Mouse (Mus musculus) thymus, adult 2 months (tissue): ENCODE data around the gene Cdh22. TPM values are rescaled to one million over a fixed set of nuclear protein-coding genes. Genes with fewer than 3 reads are reported as not detected.

Experiments
- DNase-seq: peaks from one replicate; pipeline ENCODE4 v3.0.0; 2021
- H3K27ac ChIP-seq: fragments of 200-500 bp; 2 replicates; pipeline ENCODE4 v1.5.1; 2012; ENCODE audit warnings: low read length, control low read depth; ENCODE audit not compliant: control insufficient read depth, insufficient read depth
- H3K27me3 ChIP-seq: fragments of 200-500 bp; 2 replicates; pipeline ENCODE4 v1.6.1; 2012; ENCODE audit warnings: mild to moderate bottlenecking, low read length, moderate library complexity, mixed read lengths; ENCODE audit not compliant: control insufficient read depth, insufficient read depth
- H3K36me3 ChIP-seq: fragments of 200-500 bp; 2 replicates; pipeline ENCODE4 v1.6.1; 2012; ENCODE audit warnings: mild to moderate bottlenecking, low read length, moderate library complexity; ENCODE audit not compliant: control insufficient read depth, insufficient read depth
- H3K4me1 ChIP-seq: fragments of 200-500 bp; replicated peaks from 2 replicates; pipeline ENCODE4 v1.6.1; 2012; ENCODE audit warnings: low read length; ENCODE audit not compliant: control insufficient read depth, insufficient read depth
- H3K4me3 ChIP-seq: fragments of 200-500 bp; 2 replicates; pipeline ENCODE4 v1.5.1; 2012; ENCODE audit warnings: mild to moderate bottlenecking, low read length, control low read depth, moderate library complexity; ENCODE audit not compliant: control insufficient read depth, insufficient read depth
- CTCF ChIP-seq: fragments of 200-500 bp; IDR thresholded peaks from 2 replicates; pipeline ENCODE4 v1.5.1; 2012; ENCODE audit warnings: mild to moderate bottlenecking, control low read depth, low read length, moderate library complexity, borderline replicate concordance; ENCODE audit not compliant: control insufficient read depth, poor library complexity, insufficient read depth; ENCODE audit errors: extremely low read depth
- POLR2A ChIP-seq: fragments of 200-500 bp; IDR thresholded peaks from 2 replicates; pipeline ENCODE4 v1.6.1; 2012; ENCODE audit warnings: mild to moderate bottlenecking, low read length, control low read depth, moderate library complexity; ENCODE audit not compliant: control insufficient read depth, poor library complexity, insufficient read depth; ENCODE audit errors: extremely low read depth
- WGBS: fragments of 180-500 bp; shearing (Covaris S2); methylation state at CpG from one replicate; pipeline ENCODE4 v1.1.7; 2018; 5-methylcytosine and 5-hydroxymethylcytosine counted together
- polyA plus RNA-seq: library from polyadenylated mRNA; depleted of rRNA; stranded (reverse); fragments of >200 nt; gene quantifications from 2 replicates; pipeline ENCODE4 v1.2.3, GENCODE M21; 2012

Gene Cdh22
- polyA plus RNA-seq, 1 experiment, result 1.2 TPM

DNA sequence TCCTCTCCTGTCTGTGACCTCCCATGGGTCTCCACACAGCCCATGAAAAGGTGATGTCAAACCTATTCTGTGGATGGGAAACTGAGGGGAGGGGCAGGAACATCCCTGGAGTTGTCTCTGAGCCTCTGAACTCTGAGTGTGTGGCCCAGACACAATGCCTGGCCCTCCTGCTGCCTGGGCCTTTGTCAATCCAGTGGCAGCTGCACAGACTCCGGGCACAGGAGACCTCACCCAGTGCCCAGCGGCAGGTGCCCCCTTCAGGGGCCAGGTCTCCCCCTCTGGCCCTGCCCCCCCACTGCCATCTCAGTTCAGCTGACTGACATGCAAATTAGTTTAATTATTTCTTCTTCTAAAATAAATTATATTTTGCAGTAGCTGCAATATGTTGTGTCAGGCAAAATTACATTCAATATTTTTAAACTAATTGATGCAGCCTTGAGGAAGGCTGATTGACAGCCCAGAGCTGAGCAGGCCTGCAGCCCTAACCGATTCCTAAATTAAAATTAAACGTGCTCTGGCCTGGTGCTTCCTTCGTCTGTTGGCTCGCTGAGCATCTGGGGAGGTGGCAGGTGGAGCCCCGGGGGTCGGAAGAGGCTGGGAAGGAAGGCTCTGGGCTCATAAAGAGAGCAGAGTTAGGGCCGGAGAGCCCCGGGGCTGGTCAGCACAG, 107.6 kb downstream of the Cdh22 start:
- Histone ChIP-seq H3K27me3 (no peaks in the 10 kb centered on the region), H3K4me3 (no peak overlapping the region), H3K36me3 (no peaks in the 10 kb centered on the region), H3K4me1 (no peaks in the 10 kb centered on the region), H3K27ac (no peak overlapping the region)
- 78% methylated on average over 10 of the region's 10 CpGs for WGBS
- TF ChIP-seq CTCF (no peak), POLR2A (no peak)
- DNase-seq, result no peak

DNA sequence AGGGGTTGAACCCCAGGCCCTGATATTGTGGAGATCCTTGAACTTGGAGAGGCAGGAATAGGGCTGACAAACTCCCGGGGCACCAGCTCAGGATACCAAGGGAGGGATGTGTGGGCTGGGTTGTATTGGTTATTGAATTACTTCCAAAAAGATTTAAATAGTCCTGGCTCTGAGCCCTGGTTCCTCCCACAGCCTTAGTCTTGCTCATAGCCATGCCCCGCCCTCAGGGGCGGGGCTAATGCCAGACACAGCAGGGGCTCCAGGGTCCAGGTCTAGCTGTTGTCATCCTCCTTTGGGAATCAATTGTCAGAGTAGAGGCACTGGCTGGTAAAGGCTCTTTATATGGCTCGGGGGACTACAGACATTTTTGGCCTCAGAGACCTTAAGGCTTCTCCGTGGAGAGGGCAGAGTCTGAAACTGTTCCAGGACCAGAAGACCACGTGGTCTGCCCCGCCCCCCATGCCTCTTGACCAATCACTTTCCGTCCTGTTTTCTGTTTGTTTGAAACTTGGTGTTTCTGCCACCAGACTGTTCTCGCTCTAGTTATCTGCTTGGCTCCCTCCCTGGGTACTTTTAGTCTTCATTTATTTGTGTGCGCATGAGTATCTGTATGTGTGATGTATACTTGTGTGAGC, 113.3 kb downstream of the Cdh22 start:
- Histone ChIP-seq H3K36me3 (no peaks in the 10 kb centered on the region), H3K4me3 (no peak overlapping the region), H3K27me3 (no peaks in the 10 kb centered on the region; the same call in 1 of the 2 replicates), H3K4me1 (no peaks in the 10 kb centered on the region), H3K27ac (no peak overlapping the region)
- DNase-seq, result no peak
- TF ChIP-seq CTCF (no peak), POLR2A (no peak)
- WGBS, result 43% methylated on average over 10 of the region's 10 CpGs

DNA sequence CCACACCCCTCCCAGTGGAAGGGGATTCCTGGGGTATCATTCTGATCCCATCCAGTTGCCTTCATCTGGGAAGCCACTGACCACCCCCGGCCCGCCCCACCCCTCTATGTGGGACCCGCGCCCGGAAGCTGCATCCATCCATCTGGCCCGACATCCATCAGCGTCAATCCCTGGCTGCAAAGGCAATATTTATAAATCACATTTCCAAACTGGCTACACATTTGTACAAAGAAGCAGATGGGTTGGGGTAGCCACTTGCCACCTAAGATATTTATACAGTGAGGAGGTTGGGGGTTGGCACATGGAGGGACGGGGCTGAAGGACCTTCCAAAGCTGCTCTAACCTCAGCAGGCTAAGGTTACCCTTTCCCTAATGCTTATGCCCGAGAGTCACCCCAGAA, 113.9 kb downstream of the Cdh22 start:
- Histone ChIP-seq H3K27ac (no peak overlapping the region), H3K27me3 (no peaks in the 10 kb centered on the region; the same call in 1 of the 2 replicates), H3K4me3 (no peak overlapping the region), H3K36me3 (no peaks in the 10 kb centered on the region), H3K4me1 (no peaks in the 10 kb centered on the region)
- no peak for DNase-seq
- WGBS, result 83% methylated on average over 9 of the region's 9 CpGs
- TF ChIP-seq POLR2A (no peak), CTCF (no peak)

DNA sequence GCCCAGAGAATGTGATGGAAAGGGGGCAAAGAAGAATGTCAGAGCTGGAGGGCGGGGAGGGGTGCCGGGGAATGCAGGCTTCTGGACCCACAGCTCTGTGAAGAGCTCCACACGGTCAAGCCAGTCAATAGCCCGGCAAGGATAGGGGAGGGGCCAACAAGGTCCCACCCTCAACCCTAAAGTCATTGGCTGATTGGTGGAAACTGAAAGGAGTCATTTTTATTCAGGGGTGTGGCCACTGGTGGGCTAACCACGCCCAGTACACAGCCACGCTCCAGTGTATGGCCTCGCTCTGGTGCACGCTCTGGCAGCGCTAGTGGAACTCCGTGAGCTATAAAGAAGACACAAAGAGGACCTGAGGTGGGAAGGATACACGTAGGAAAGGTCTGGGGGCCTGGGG, 120.9 kb downstream of the Cdh22 start:
- H3K36me3 ChIP-seq, result no peaks in the 10 kb centered on the region
- no peak for TF ChIP-seq CTCF
- no peak for TF ChIP-seq POLR2A
- H3K27me3 ChIP-seq, result peaks cover 6% of the 10 kb centered on the region
- 32% methylated on average over 11 of the region's 11 CpGs for WGBS
- no peaks in the 10 kb centered on the region for H3K4me1 ChIP-seq
- no peak overlapping the region for H3K27ac ChIP-seq
- DNase-seq, result no peak
- H3K4me3 ChIP-seq, result no peak overlapping the region

DNA sequence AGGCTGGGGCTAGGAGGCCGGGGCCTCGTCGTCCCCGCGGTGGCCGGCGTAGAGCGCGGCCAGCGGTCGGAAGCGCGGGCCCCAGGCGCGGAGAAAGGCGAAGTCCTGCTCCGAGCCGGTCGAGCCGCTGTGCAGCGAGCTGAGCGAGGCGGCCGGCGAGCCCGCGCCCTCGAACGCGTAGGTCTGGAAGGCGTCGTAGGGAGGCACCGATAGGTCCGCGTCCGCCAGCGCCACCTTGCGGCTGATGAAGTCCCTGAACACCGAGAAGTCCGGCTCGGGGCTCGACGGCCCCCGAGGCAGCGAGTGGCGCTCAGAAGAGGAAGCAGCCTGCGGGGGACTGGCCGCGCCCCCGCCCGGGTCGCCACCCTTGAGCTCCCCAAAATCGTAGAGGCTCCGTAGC, 122.5 kb downstream of the Cdh22 start:
- 1% methylated on average over 54 of the region's 54 CpGs for WGBS
- Histone ChIP-seq H3K27ac (no peak overlapping the region), H3K4me1 (no peaks in the 10 kb centered on the region), H3K36me3 (no peaks in the 10 kb centered on the region), H3K27me3 (peaks cover 6% of the 10 kb centered on the region), H3K4me3 (no peak overlapping the region)
- peak; percentile 89 for TF ChIP-seq CTCF
- no peak for TF ChIP-seq POLR2A
- peak; percentile 80 for DNase-seq

DNA sequence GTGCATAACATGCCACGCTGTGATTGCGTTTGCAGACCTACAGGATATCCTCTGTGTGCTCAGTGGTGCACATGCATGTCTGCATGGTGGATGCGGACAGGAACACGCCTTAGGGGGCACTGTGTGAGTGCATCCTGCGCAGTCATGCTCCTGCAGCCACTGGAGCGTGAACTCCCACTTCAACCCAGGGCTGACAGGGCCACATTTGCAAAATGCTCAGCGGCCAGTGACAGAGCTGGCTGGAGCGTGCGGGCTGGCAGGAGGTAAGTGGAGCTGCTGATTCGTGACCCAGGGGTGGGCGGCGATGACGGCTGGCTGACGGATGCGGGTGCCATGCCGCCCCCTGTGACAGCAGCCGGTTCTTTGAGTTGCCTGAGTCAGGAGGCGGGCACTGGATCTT, 128.1 kb downstream of the Cdh22 start:
- H3K4me3 ChIP-seq, result no peak overlapping the region
- no peak for DNase-seq
- no peaks in the 10 kb centered on the region for H3K36me3 ChIP-seq
- 36% methylated on average over 18 of the region's 18 CpGs for WGBS
- peaks cover 3% of the 10 kb centered on the region for H3K27me3 ChIP-seq
- no peaks in the 10 kb centered on the region for H3K4me1 ChIP-seq
- H3K27ac ChIP-seq, result no peak overlapping the region
- TF ChIP-seq CTCF, result no peak
- no peak for TF ChIP-seq POLR2A

DNA sequence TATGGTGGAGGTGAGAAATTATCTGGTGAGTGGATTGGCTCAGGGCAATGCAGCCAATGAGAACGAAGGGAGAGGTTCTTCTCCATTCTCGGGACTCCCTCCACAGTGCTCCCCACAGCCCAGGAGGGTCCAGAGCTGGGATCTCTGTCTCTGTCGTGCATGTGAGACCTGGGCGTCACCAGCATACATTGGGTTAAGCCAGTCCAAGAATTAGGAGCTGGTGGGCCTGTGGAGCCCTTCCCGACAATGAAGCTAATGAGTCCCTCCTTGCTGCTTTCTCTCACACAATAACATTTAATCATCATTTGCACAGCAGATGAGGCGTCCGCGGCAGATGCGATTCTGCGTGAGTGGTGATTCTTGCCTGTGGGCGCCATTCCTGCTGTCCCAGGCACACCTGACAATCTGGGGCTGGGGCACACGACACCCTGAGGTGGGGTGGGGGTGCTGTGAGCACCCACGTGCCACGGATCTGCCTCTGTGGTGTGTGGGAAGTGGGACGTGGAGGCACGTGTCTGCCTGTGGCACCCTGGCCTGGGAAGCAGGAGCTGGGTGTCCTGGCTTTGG, 129.1 kb downstream of the Cdh22 start:
- no peaks in the 10 kb centered on the region for H3K36me3 ChIP-seq
- H3K4me3 ChIP-seq, result no peak overlapping the region
- H3K27ac ChIP-seq, result no peak overlapping the region
- H3K4me1 ChIP-seq, result no peaks in the 10 kb centered on the region
- TF ChIP-seq POLR2A (no peak), CTCF (no peak)
- no peaks in the 10 kb centered on the region; the same call in 1 of the 2 replicates for H3K27me3 ChIP-seq
- 80% methylated on average over 16 of the region's 16 CpGs for WGBS
- DNase-seq, result no peak
